Mouse (Mus musculus) kidney, adult 2 months (tissue): ENCODE results near the gene Intu.

ENCODE experiments used
- CTCF ChIP-seq: fragments of 200-500 bp; conservative IDR thresholded peaks from 2 replicates; pipeline ENCODE4 v1.5.1; 2011; ENCODE audit warnings: low read depth, mild to moderate bottlenecking, control low read depth, low read length, moderate library complexity, mixed read lengths; ENCODE audit not compliant: insufficient read depth, insufficient read length
- POLR2A ChIP-seq: fragments of 200-500 bp; IDR thresholded peaks from one replicate; pipeline ENCODE4 v1.6.1; 2011; ENCODE audit warnings: low read depth, low read length, control low read depth

DNA sequence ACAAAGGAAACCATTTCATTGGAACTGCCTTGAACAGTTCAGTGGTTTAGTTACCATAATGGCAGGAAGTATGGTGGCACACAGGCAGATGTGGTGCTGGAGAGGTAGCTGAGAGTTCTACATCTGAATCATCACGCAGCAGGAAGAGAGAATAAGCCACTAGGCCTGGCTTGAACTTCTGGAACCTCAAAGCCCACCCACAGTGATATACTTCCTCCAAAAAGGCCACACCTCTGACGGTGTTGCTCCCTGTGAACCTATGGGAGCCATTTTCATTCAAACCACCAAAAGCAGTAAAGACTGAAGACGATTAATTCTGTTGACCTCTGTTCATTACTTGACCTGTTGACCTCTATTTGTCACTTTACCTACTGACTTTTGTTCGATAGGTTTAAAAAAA, 43.7 kb upstream of the Intu start:
- TF ChIP-seq CTCF (no peak), POLR2A (no peak)
